Mouse (Mus musculus): Measurements from ENCODE around the gene Gtf3a. TPM values are rescaled to one million over a fixed set of nuclear protein-coding genes. Genes with fewer than 3 reads are reported as not detected.

Gene Gtf3a
- polyA plus RNA-seq, 1 experiment from 2014 or later, result 102 TPM

Other genes starting within 250 kb of the Gtf3a start
- gene Usp12, start 153.7 kb upstream of the Gtf3a start, polyA plus RNA-seq (2014; fragmentation: Nextera tagmentation; extraction: Ambion mirVana), result 10.7 and 12.1 TPM in 2 replicates
- 495 and 509 TPM in 2 replicates for gene Rpl21, start 115.8 kb upstream of the Gtf3a start, polyA plus RNA-seq (2014; fragmentation: Nextera tagmentation; extraction: Ambion mirVana)
- 23.2 and 28.4 TPM in 2 replicates for gene Rasl11a, start 103.6 kb upstream of the Gtf3a start, polyA plus RNA-seq (2014; fragmentation: Nextera tagmentation; extraction: Ambion mirVana)
- 24.2 and 24.3 TPM in 2 replicates for gene Mtif3, start 15.1 kb downstream of the Gtf3a start, polyA plus RNA-seq (2014; fragmentation: Nextera tagmentation; extraction: Ambion mirVana)
- 8.1 and 8.9 TPM in 2 replicates for gene Lnx2, start 127.9 kb downstream of the Gtf3a start, polyA plus RNA-seq (2014; fragmentation: Nextera tagmentation; extraction: Ambion mirVana)
- gene Polr1d, start 128.4 kb downstream of the Gtf3a start, polyA plus RNA-seq (2014; fragmentation: Nextera tagmentation; extraction: Ambion mirVana), result 111 and 120 TPM in 2 replicates
- 14.6 and 19.0 TPM in 2 replicates for gene Gsx1, start 240.0 kb downstream of the Gtf3a start, polyA plus RNA-seq (2014; fragmentation: Nextera tagmentation; extraction: Ambion mirVana)

All from midbrain, embryonic 11.5 days (tissue).